Mouse (Mus musculus): ENCODE data around the gene Telo2. TPM values are rescaled to one million over a fixed set of nuclear protein-coding genes. Genes with fewer than 3 reads are reported as not detected.

Telo2 gene
- polyA plus RNA-seq (2012; rRNA removed), result 7.4 and 8.8 TPM in 2 replicates

DNA sequence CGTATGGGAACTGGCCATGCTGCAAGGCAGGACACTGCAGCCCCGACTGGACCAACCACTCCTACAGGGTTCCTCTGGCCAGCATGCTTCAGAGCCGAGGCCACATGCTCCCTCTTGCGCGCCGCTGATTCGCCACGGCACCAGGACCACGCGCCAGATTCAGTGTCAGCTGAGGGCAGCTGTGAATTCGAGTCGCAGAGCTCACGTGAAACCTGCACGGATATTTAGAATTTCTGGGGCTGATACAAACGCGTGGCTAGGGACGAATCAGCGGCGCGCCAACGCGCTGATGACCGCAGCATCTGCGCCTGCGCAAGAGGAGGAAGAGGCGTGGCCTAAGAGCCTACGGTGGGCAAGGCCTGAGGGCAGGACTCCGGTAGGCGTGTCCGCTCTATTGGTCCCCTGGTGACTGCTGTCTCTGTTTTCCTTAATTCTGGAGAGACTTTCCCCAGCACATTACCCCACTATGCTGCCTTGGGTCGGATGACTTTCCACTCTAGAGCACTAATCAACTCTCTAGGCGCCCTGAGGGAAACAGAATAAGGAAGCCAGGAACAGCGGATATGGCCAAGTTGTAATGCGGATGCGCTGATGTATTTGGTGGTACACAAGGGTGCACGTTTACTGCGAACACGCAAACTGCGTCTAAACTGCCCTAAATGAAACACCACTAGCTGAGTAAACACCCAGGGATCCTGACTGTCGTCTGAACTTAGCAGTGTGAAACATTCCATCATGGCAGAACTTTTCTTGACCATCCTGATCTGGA is at the start of gene Telo2:
Gene Telo2, minus strand, starts transcription at position 304 of the 769 bp plus-strand sequence.

GRCm38 (mm10) chr17:25162161-25162560 is 46.4 kb upstream of the Telo2 start, which contains the start of gene Ccdc154:
TSS of gene Ccdc154 (plus strand) at chr17:25162461.

DNA sequence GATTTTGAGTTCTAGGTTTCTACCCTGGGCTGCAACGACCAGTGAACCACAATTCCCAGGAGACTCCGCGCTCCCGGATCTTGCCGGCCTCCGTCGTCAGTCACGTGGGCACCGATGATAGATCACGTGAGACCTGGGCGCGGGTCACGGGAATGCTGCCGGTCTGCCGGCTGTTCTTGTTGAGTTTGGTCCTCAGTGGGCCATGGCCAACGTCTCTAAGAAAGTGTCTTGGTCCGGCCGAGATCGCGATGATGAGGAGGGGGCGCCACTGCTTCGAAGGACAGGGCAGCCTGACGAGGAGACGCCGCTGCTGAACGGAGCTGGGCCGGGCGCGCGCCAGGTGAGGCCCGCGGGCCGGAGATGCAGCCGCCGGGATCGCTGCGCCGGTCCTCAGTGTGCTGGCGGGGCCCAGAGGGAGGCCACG is 17.5 kb upstream of the Telo2 start, which contains the start of gene Clcn7:
Gene Clcn7, plus strand, starts transcription at position 117 of the 424 bp plus-strand sequence.

GRCm38 (mm10) chr17:25120406-25120805 is 4.6 kb upstream of the Telo2 start, which contains the start of gene Ptx4:
TSS of gene Ptx4 (plus strand) at chr17:25120760.

GRCm38 (mm10) chr17:25083444-25083931 is 32.3 kb downstream of the Telo2 start, which contains the start of gene Tmem204:
TSS of gene Tmem204 (minus strand) at chr17:25083591.

Other genes starting within 250 kb of the Telo2 start
- 3.2 and 3.9 TPM in 2 replicates for gene Igfals, start 250.0 kb downstream of the Telo2 start, polyA plus RNA-seq (2012; rRNA removed)
- gene Nubp2, start 229.6 kb downstream of the Telo2 start, polyA plus RNA-seq (2012; rRNA removed), result 23.3 and 35.0 TPM in 2 replicates
- gene Spsb3, start 229.3 kb downstream of the Telo2 start, polyA plus RNA-seq (2012; rRNA removed), result 22.9 and 27.5 TPM in 2 replicates
- 7.7 and 8.7 TPM in 2 replicates for gene Eme2, start 220.9 kb downstream of the Telo2 start, polyA plus RNA-seq (2012; rRNA removed)
- gene Mrps34, start 220.9 kb downstream of the Telo2 start, polyA plus RNA-seq (2012; rRNA removed), result 44.0 and 47.7 TPM in 2 replicates
- 47.2 and 54.4 TPM in 2 replicates for gene Nme3, start 219.5 kb downstream of the Telo2 start, polyA plus RNA-seq (2012; rRNA removed)
- gene Mapk8ip3, start 179.0 kb downstream of the Telo2 start, polyA plus RNA-seq (2012; rRNA removed), result 29.7 and 32.2 TPM in 2 replicates
- gene Jpt2, start 155.3 kb downstream of the Telo2 start, polyA plus RNA-seq (2012; rRNA removed), result 23.3 and 28.1 TPM in 2 replicates
- gene Cramp1l, start 100.2 kb downstream of the Telo2 start, polyA plus RNA-seq (2012; rRNA removed), result 7.1 and 8.3 TPM in 2 replicates
- 54.0 and 61.2 TPM in 2 replicates for gene Ift140, start 99.9 kb downstream of the Telo2 start, polyA plus RNA-seq (2012; rRNA removed)
- 2.4 and 3.1 TPM in 2 replicates for gene Tmem204, start 32.4 kb downstream of the Telo2 start, polyA plus RNA-seq (2012; rRNA removed)
- 0.02 TPM in 1 of 2 replicates, not detected in the other for gene Ptx4, start 4.8 kb upstream of the Telo2 start, polyA plus RNA-seq (2012; rRNA removed)
- gene Clcn7, start 17.4 kb upstream of the Telo2 start, polyA plus RNA-seq (2012; rRNA removed), result 6.7 and 8.2 TPM in 2 replicates
- 0.02 and 0.03 TPM in 2 replicates for gene Ccdc154, start 46.5 kb upstream of the Telo2 start, polyA plus RNA-seq (2012; rRNA removed)
- not detected in 2 replicates for gene Gm38655, start 59.5 kb upstream of the Telo2 start, polyA plus RNA-seq (2012; rRNA removed)
- gene BC003965, start 68.6 kb upstream of the Telo2 start, polyA plus RNA-seq (2012; rRNA removed), result 13.3 and 13.8 TPM in 2 replicates
- gene Unkl, start 72.4 kb upstream of the Telo2 start, polyA plus RNA-seq (2012; rRNA removed), result 30.9 and 38.3 TPM in 2 replicates
- 10.3 and 11.4 TPM in 2 replicates for gene Gnptg, start 124.2 kb upstream of the Telo2 start, polyA plus RNA-seq (2012; rRNA removed)
- gene Tsr3, start 124.2 kb upstream of the Telo2 start, polyA plus RNA-seq (2012; rRNA removed), result 13.1 and 15.0 TPM in 2 replicates
- gene Baiap3, start 140.4 kb upstream of the Telo2 start, polyA plus RNA-seq (2012; rRNA removed), result 0.23 and 0.25 TPM in 2 replicates
- 162 and 191 TPM in 2 replicates for gene Ube2i, start 158.7 kb upstream of the Telo2 start, polyA plus RNA-seq (2012; rRNA removed)
- gene Prss34, start 182.4 kb upstream of the Telo2 start, polyA plus RNA-seq (2012; rRNA removed), result 0.67 and 0.69 TPM in 2 replicates
- not detected in 2 replicates for gene Prss28, start 192.7 kb upstream of the Telo2 start, polyA plus RNA-seq (2012; rRNA removed)
- gene Prss29, start 202.7 kb upstream of the Telo2 start, polyA plus RNA-seq (2012; rRNA removed), result not detected in 2 replicates
- gene Tpsab1, start 229.6 kb upstream of the Telo2 start, polyA plus RNA-seq (2012; rRNA removed), result 0.02 TPM in 1 of 2 replicates, not detected in the other

Measured in liver, embryonic 14 days (tissue).